Mouse (Mus musculus) common myeloid progenitor, adult 5-6 weeks (primary cell): ENCODE results near the gene C3ar1. TPM values are rescaled to one million over a fixed set of nuclear protein-coding genes. Genes with fewer than 3 reads are reported as not detected.

Source experiments
- ATAC-seq: replicated peaks from 2 replicates; pipeline ENCODE4 v1.8.0; 2016; ENCODE audit warnings: low read depth, mild to moderate bottlenecking, moderate TSS enrichment, inconsistent platforms; ENCODE audit not compliant: poor library complexity, severe bottlenecking
- total RNA-seq: library from RNA; stranded (forward); fragments of 200-1000, 187-1606 nt; gene quantifications from 2 replicates; pipeline ENCODE4 v1.2.3, GENCODE M21; 2017

C3ar1 gene
- total RNA-seq, 1 experiment from 2014 or later, result not detected

- ATAC-seq, result peak; percentile 61
These were observed 54.6 kb downstream of the C3ar1 start, which contains the start of gene Slc2a3 for GRCm38 (mm10) chr6:122801301-122801800. Gene Slc2a3 (minus strand): TSS chr6:122801640.

DNA sequence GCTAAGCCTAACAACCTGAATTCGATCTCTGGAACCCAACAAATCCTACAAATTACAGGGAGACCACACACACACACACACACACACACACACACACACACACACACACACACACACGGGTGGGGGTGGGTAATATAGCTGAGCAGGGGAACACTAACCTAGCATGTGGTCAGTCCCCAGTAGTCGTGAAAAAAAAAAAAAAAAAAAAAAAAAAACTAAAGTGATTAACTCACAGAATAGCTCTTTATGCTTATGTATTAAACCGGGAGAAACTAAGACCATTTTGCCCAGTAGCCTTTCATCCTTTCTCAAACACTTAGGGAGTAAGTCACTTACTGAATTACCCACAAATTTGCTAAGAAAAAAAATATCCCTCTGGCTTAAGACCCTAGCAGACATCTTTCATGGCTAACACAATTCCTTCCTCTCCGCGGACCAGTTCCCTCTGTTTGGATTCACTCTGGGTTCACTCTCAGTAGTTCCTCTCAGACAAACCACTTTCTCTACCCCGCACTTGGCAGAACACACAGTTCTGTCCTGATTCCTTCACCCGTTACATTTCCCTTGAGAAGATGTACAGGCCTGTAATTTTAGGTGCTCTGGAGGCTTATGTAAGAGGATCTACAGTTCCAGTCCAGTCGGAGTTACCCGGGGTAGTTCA is 55.2 kb downstream of the C3ar1 start:
- ATAC-seq, result peak; percentile 34

Other genes starting within 250 kb of the C3ar1 start
- 4.1 and 5.6 TPM in 2 replicates for gene Gdf3, start 246.1 kb downstream of the C3ar1 start, total RNA-seq
- not detected in 2 replicates for gene Dppa3, start 229.8 kb downstream of the C3ar1 start, total RNA-seq
- not detected in 2 replicates for gene Nanog, start 148.7 kb downstream of the C3ar1 start, total RNA-seq
- 21.6 and 24.4 TPM in 2 replicates for gene Slc2a3, start 54.5 kb downstream of the C3ar1 start, total RNA-seq
- 6.4 and 6.7 TPM in 2 replicates for gene Foxj2, start 36.2 kb downstream of the C3ar1 start, total RNA-seq
- 10.1 and 13.3 TPM in 2 replicates for gene Necap1, start 18.3 kb upstream of the C3ar1 start, total RNA-seq
- gene Clec4a1, start 65.7 kb upstream of the C3ar1 start, total RNA-seq, result 0.87 TPM in 1 of 2 replicates, not detected in the other
- gene Clec4a3, start 96.4 kb upstream of the C3ar1 start, total RNA-seq, result 7.4 TPM in 1 of 2 replicates, not detected in the other
- 0.46 TPM in 1 of 2 replicates, not detected in the other for gene Clec4a4, start 134.2 kb upstream of the C3ar1 start, total RNA-seq
- not detected in 2 replicates for gene Clec4b1, start 193.8 kb upstream of the C3ar1 start, total RNA-seq